In genomic region chr10:5194671-5195234, GRCm38 (mm10) we compare ENCODE assay signal across 8 mouse cellular contexts.
DNase-seq lines count a peak whose midpoint lies in the region; ATAC-seq and TF ChIP-seq lines count a peak whose summit lies in the region.

No protein-coding gene starts in this region.

- H3K4me3 ChIP-seq in hindbrain, embryonic 15.5 days: peak overlapping the region; percentile 49
- peak overlapping the region; percentile 55 for H3K4me3 ChIP-seq in left cerebral cortex, adult 2 months
- H3K4me3 ChIP-seq in macrophage (ENCODE audit: inconsistent target): peak overlapping the region; percentile 70

- ATAC-seq in hindbrain, embryonic 15.5 days (ENCODE audit: low FRiP score, low read depth): peak; percentile 99

- intact Hi-C loops in left cerebral cortex, adult 2 months (cut with DNase I): no loop called here

- peak; percentile 67 for DNase-seq in R1 (ENCODE audit: low read depth, low spot score)
- DNase-seq in cerebellum, postnatal 36 days: peak; percentile 88 to 89
- peak; percentile 71 to 76 for DNase-seq in frontal cortex, postnatal 36 days (ENCODE audit: low spot score in 2 of 2)
- peak; percentile 74 to 75 for DNase-seq in left cerebral cortex, adult 2 months (ENCODE audit: extremely low spot score in 1 of 2, low spot score in 2 of 2)
- DNase-seq in retina, postnatal 7 days (ENCODE audit: low read depth, low spot score): peak; percentile 30
- DNase-seq in urinary bladder, adult 2 months (ENCODE audit: low spot score): peak; percentile 51

- peak overlapping the region; percentile 92 for H3K27ac ChIP-seq in hindbrain, embryonic 15.5 days (replicated peaks)
- peak overlapping the region; percentile 84 for H3K27ac ChIP-seq in left cerebral cortex, adult 2 months
- peak overlapping the region; percentile 89 for H3K27ac ChIP-seq in macrophage

- H3K4me2 ChIP-seq in hindbrain, embryonic 15.5 days: peak overlapping the region; percentile 65

- H3K9ac ChIP-seq in hindbrain, embryonic 15.5 days: peak overlapping the region; percentile 54

- no peaks in the 10 kb centered on the region for H3K36me3 ChIP-seq in hindbrain, embryonic 15.5 days
- no peaks in the 10 kb centered on the region for H3K36me3 ChIP-seq in macrophage (ENCODE audit: inconsistent target)

- H3K79me2 ChIP-seq in macrophage (ENCODE audit: inconsistent target): peaks cover 35% of the 10 kb centered on the region

- H3K4me1 ChIP-seq in hindbrain, embryonic 15.5 days (replicated peaks): peaks cover 16% of the 10 kb centered on the region

- TF ChIP-seq CTCF in left cerebral cortex, adult 2 months (IDR thresholded peaks at IDR 0.05): peak; percentile 22

- under 1% methylated on average over 13 of the region's 13 CpGs for WGBS in hindbrain, embryonic 15.5 days
- 0% methylated on average over 12 of the region's 13 CpGs for WGBS in macrophage (ENCODE audit: missing documents)

- H3K9me3 ChIP-seq in hindbrain, embryonic 15.5 days: no peaks in the 10 kb centered on the region

- H3K27me3 ChIP-seq in hindbrain, embryonic 15.5 days: no peaks in the 10 kb centered on the region

Comparison
In these comparisons a context has a peak if more than half of its experiments do, and no peak if none do; other contexts are left out.
1. Peak in every context shown above with its lines: DNase-seq, ATAC-seq, H3K4me3 ChIP-seq and H3K27ac ChIP-seq.
2. DNase-seq: peak in every context shown above with its lines; median percentile 88 in cerebellum, postnatal 36 days; 74 in left cerebral cortex, adult 2 months; 74 in frontal cortex, postnatal 36 days; 67 in R1; 51 in urinary bladder, adult 2 months; 30 in retina, postnatal 7 days.